Mouse (Mus musculus) heart, adult 2 months (tissue): Measurements from ENCODE around the gene Bcat2.

ENCODE experiments used
- CTCF ChIP-seq: fragments of 200-600 bp; IDR thresholded peaks from 2 replicates; pipeline ENCODE4 v1.8.1; 2022; ENCODE audit warnings: antibody characterized with exemption, mild to moderate bottlenecking, moderate library complexity
- EP300 ChIP-seq: fragments of 200-500 bp; IDR thresholded peaks from 2 replicates; pipeline ENCODE4 v1.6.1; 2011; ENCODE audit warnings: low read depth, low read length, control low read depth; ENCODE audit not compliant: insufficient read depth
- POLR2A ChIP-seq: fragments of 200-500 bp; IDR thresholded peaks from 2 replicates; pipeline ENCODE4 v1.6.1; 2011; ENCODE audit warnings: mild to moderate bottlenecking, low read depth, low read length, control low read depth; ENCODE audit not compliant: insufficient read depth

GRCm38 (mm10) chr7:45605704-45606289 lies 35.8 kb downstream of the Bcat2 start:
- TF ChIP-seq EP300: no peak
- TF ChIP-seq CTCF: no peak
- TF ChIP-seq POLR2A: no peak
